Mouse (Mus musculus) lung, postnatal 25 days (tissue): ENCODE data around the gene Spata18.

Experiments
- DNase-seq: peaks from one replicate; pipeline ENCODE4 v3.0.0; 2022; ENCODE audit warnings: low spot score

Gene Spata18

GRCm38 (mm10) chr5:73651061-73651854 lies at the start of gene Spata18:
Spata18 (plus strand) TSS chr5:73651379.
- DNase-seq, result no peak

GRCm38 (mm10) chr5:73602865-73603264 lies 48.3 kb upstream of the Spata18 start:
- no peak for DNase-seq

GRCm38 (mm10) chr5:73604542-73604941 lies 46.6 kb upstream of the Spata18 start:
- DNase-seq, result no peak

GRCm38 (mm10) chr5:73604964-73605363 lies 46.2 kb upstream of the Spata18 start:
- DNase-seq, result no peak

- DNase-seq, result no peak
Observed at GRCm38 (mm10) chr5:73611071-73611470, 40.1 kb upstream of the Spata18 start.

GRCm38 (mm10) chr5:73613296-73613695 lies 37.9 kb upstream of the Spata18 start:
- DNase-seq, result no peak

- DNase-seq, result no peak
Observed at GRCm38 (mm10) chr5:73615211-73615610, 36.0 kb upstream of the Spata18 start.

GRCm38 (mm10) chr5:73618969-73619368 lies 32.2 kb upstream of the Spata18 start:
- DNase-seq, result no peak

- DNase-seq, result no peak
Observed at GRCm38 (mm10) chr5:73625505-73625904, 25.7 kb upstream of the Spata18 start.

- DNase-seq, result no peak
Observed at GRCm38 (mm10) chr5:73626842-73627241, 24.3 kb upstream of the Spata18 start.

GRCm38 (mm10) chr5:73627559-73627958 lies 23.6 kb upstream of the Spata18 start:
- no peak for DNase-seq

GRCm38 (mm10) chr5:73627991-73628390 lies 23.2 kb upstream of the Spata18 start:
- DNase-seq, result no peak

GRCm38 (mm10) chr5:73630141-73630540 lies 21.0 kb upstream of the Spata18 start:
- DNase-seq, result no peak

- DNase-seq, result no peak
Observed at GRCm38 (mm10) chr5:73631001-73631558, 20.1 kb upstream of the Spata18 start.

GRCm38 (mm10) chr5:73632291-73632690 lies 18.9 kb upstream of the Spata18 start, which contains the start of gene Lrrc66:
Lrrc66 (minus strand) TSS chr5:73632526.
- no peak for DNase-seq

GRCm38 (mm10) chr5:73633141-73633540 lies 18.0 kb upstream of the Spata18 start:
- DNase-seq, result peak; percentile 63

- DNase-seq, result peak; percentile 50
Observed at GRCm38 (mm10) chr5:73637337-73638107, 13.7 kb upstream of the Spata18 start.

GRCm38 (mm10) chr5:73641058-73641457 lies 10.1 kb upstream of the Spata18 start:
- no peak for DNase-seq

GRCm38 (mm10) chr5:73642091-73642490 lies 9.1 kb upstream of the Spata18 start:
- no peak for DNase-seq

- DNase-seq, result peak; percentile 83
Observed at GRCm38 (mm10) chr5:73647261-73647900, 3.8 kb upstream of the Spata18 start, which contains the start of gene Sgcb. Sgcb (minus strand) TSS chr5:73647790.

- no peak for DNase-seq
Observed at GRCm38 (mm10) chr5:73650365-73650964, 714 bp upstream of the Spata18 start.

- DNase-seq, result peak; percentile 63
Observed at GRCm38 (mm10) chr5:73651855-73652201, 649 bp downstream of the Spata18 start.
